Mouse (Mus musculus) liver, embryonic 14.5 days (tissue): ENCODE results near the gene Sult5a1.

Experiments
- CTCF ChIP-seq: IDR thresholded peaks from 2 replicates; pipeline ENCODE4 v1.5.1; 2016; ENCODE audit warnings: antibody characterized with exemption, low read depth, control low read depth
- EP300 ChIP-seq: IDR thresholded peaks from 2 replicates; pipeline ENCODE4 v1.6.1; 2016; ENCODE audit warnings: antibody characterized with exemption, low read depth

GRCm38 (mm10) chr8:123181391-123181790, 23.3 kb upstream of the Sult5a1 start:
- no peak for TF ChIP-seq EP300
- no peak for TF ChIP-seq CTCF
